Mouse (Mus musculus): ENCODE results near the gene Kcnj1.

Kcnj1 gene

GRCm38 (mm10) chr9:32372202-32372601, at the start of gene Kcnj1:
Gene Kcnj1, plus strand, starts transcription at chr9:32372493.
- no peak for DNase-seq (ENCODE audit: low read depth)

DNA sequence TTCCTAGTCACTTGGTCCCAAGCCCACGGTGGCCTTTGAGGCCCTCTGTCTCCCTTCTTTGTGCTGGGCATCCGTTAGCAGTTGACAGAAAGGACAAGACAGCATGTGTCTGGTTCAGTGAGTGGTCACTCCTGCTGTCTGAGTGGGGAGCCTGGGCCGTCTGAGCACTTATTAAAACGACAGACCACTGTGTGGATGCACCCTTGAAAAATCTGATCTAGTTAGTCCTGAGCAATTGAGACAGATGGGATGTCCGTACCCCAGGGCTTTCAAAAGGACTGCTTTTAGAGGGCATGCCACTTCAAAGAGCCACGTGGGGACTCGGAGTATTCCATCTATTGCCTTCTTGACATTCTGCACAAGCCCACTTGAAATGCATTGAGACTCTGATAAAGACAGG, 48.7 kb upstream of the Kcnj1 start:
- no peak for DNase-seq (ENCODE audit: low read depth)

DNA sequence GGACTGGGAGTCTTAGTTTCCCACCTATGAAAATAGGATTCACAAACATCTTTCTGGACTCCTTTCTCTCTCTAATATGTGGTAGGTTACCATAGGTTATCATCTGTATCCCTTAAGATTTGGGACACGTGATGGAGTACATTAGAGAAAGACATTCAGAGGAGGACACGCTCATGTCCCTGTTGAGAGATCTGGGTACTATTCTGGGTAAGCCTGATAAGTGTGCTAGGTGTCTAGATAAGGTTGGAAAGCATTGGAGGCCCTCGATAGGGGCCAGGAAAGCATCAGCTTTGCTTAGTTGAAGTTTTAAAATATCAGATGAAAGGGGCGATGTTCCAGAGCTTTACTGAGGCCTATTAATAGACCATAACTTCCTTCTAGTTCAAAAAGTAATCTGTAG, 43.5 kb upstream of the Kcnj1 start:
- DNase-seq (ENCODE audit: low read depth), result no peak

GRCm38 (mm10) chr9:32331162-32331561, 41.1 kb upstream of the Kcnj1 start:
- DNase-seq (ENCODE audit: low read depth), result no peak

GRCm38 (mm10) chr9:32335389-32336150, 36.7 kb upstream of the Kcnj1 start:
- DNase-seq (ENCODE audit: low read depth), result no peak

GRCm38 (mm10) chr9:32340831-32341230, 31.5 kb upstream of the Kcnj1 start:
- DNase-seq (ENCODE audit: low read depth), result no peak

- DNase-seq (ENCODE audit: low read depth), result no peak
Observed at GRCm38 (mm10) chr9:32342929-32343328, 29.4 kb upstream of the Kcnj1 start.

GRCm38 (mm10) chr9:32344051-32344450, 28.2 kb upstream of the Kcnj1 start, which contains the start of gene Kcnj5:
Gene Kcnj5, minus strand, starts transcription at chr9:32344350.
- no peak for DNase-seq (ENCODE audit: low read depth)

- DNase-seq (ENCODE audit: low read depth), result no peak
Observed at GRCm38 (mm10) chr9:32344489-32344888, 27.8 kb upstream of the Kcnj1 start.

DNA sequence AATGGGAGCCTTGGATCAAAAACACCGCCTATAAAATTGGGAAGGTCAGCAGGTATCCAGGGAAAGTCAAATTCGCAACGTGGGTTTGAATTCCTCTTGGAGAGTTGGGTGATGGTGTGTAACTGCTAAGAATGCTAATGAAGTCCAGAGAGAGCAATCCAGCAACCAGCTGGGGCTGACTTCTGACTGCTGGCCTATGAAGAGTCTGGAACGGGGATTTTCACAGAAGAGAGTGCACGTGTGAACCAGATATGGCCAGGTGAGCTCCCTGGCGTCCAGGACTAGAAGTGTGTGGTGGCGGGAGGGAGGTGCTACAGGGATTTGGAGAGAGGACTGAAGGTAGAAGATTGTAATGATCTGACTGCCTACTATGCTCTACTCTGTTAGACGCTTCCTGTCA, 24.2 kb upstream of the Kcnj1 start:
- no peak for DNase-seq (ENCODE audit: low read depth)

GRCm38 (mm10) chr9:32349344-32349743, 22.9 kb upstream of the Kcnj1 start:
- DNase-seq (ENCODE audit: low read depth), result no peak

DNA sequence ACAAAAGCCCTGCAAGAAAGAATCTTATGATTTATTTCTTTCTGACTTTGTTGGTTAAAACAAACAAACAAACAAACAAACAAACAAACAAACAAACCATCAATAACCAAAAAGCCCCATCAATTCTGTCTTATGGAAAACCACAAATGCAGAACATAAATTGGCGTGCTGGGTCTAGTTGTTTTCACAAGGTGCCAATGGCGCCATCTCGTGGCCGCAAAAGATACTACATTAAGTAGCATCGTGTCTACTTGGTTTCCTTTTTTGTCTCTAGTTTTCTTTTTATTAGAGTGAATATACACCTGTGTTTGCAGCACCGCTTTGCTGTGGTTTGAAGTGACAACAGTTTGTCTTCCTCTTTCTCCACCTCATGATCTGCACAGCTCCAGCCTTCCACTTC, 22.0 kb upstream of the Kcnj1 start:
- peak; percentile 74 for DNase-seq (ENCODE audit: low read depth)

- no peak for DNase-seq (ENCODE audit: low read depth)
Observed at GRCm38 (mm10) chr9:32360770-32361169, 11.5 kb upstream of the Kcnj1 start.

DNA sequence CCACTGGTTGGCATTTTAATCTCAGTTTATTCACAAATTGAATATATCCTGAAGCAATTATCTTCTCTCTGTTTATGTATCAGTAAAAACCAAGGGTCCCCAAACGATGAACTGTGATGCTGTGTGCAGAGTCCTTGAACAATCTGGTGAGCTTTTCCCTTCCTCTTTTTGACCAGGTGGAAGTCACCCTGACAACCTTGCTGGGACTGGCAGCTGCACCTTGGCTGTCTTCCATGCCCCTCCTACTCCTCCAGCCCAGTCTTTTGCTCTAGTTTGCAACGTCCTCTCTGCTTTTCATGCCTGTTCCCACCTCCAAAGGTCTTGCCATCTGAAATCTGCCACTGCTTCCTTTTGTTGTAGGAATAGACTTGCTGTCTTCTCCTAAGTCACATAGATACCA, 3.5 kb upstream of the Kcnj1 start:
- no peak for DNase-seq (ENCODE audit: low read depth)

- no peak for DNase-seq (ENCODE audit: low read depth)
Observed at GRCm38 (mm10) chr9:32369388-32369787, 2.9 kb upstream of the Kcnj1 start.

DNA sequence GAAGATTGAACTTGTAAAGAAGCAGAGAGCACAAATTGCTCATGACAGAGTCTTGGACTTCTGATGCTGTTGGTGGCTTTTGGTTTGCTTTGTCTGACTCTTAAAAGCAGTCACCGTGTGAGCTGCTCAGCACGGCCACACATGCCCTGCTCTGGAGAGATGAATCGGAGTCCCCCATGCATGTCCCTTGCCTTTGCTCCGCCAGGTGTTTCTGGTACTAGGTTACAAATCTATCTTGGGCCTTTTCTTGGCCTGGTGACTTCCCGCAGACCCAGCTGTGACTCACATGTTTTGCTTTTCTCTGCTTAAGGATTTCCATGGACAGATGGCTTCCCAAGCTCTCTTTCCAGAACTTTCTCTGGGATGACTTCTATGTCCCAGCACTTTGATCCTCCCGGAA, 1.4 kb downstream of the Kcnj1 start:
- DNase-seq (ENCODE audit: low read depth), result no peak

DNA sequence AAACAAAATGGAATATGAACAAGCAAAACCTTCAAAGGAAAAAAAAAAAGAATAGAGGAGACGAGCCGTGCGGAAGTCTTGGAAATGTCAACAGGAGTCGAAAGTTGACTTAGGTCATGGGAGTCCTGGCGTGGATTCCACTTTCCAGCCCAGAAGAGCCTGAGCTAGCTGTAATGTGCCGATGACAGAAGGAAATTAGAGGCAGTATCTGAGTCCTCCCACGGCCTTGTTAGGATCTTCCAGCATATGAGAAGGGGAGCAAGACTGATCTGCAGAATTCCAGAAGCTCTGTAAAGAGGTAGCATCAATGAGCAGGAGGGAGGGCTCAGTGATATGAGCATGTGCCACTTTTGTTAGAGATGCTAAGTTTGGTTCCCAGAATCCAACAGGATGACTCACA, 3.7 kb downstream of the Kcnj1 start:
- no peak for DNase-seq (ENCODE audit: low read depth)

- DNase-seq (ENCODE audit: low read depth), result no peak
Observed at GRCm38 (mm10) chr9:32376863-32377590, 4.7 kb downstream of the Kcnj1 start.

DNA sequence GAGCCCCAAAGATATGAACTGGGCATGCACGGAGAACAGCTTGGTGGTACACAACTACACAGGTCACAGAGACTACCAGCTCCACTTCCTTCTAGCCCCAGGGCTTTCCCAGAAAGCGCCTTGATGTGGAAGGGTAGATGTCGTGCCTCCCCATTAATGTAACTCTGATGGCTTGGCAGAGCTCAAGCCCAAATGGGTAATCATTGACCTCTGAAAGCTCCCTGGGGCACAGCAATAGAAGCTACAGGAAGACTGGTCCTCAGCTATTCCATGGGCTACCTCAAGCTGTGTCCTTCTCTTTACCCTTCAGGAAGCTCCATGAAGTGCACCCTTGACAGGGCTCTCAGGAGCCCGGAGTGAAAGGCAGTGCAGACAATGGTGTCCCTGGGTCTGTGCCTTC, 12.6 kb downstream of the Kcnj1 start:
- DNase-seq (ENCODE audit: low read depth), result no peak

- DNase-seq (ENCODE audit: low read depth), result peak; percentile 61
Observed at GRCm38 (mm10) chr9:32388120-32388519, 15.8 kb downstream of the Kcnj1 start.

- DNase-seq (ENCODE audit: low read depth), result no peak
Observed at GRCm38 (mm10) chr9:32391092-32391491, 18.8 kb downstream of the Kcnj1 start.

DNA sequence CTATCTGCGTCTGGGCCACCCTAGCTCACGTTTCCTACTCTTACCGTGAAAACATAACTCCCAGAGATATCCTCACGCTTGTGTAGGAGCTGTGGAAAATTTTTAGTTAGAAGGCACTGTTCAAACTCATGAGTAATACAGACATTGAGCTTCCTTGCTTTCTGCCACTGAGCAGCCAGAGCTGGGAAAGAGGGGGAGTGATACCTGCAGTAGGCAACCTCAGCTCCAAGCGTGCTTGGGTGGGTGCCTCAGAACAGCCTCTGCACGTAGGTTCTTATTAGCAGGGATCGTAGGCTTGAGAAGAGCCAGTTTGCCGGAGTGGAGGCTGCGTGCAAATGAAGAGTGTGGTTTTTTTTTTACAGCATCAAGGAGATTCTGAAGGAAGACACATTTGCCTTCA, 19.4 kb downstream of the Kcnj1 start:
- no peak for DNase-seq (ENCODE audit: low read depth)

- DNase-seq (ENCODE audit: low read depth), result no peak
Observed at GRCm38 (mm10) chr9:32392716-32393115, 20.4 kb downstream of the Kcnj1 start.

DNA sequence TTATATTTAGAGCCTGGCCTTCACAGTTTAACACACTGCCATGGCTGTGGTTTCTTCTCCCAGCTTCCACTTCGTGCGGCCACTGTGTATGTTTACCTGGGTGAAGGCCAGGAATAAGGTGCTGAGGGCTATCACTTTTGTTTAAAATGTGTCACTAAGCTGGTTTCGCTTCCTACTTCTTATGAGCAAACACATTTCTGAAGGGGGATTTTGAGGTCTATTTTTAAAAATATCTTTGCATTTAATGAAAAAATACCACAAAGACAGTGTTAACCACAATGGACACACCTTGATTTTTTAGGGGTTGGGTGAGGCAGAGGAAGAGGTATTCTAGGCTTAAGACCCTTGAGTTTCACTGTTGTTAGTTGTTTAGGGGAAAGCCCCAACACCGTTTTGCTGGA, 22.5 kb downstream of the Kcnj1 start:
- DNase-seq (ENCODE audit: low read depth), result no peak

Data from naive thymus-derived CD4-positive, alpha-beta T cell, adult 2 months (primary cell).